Mouse (Mus musculus) gastrocnemius, postnatal 36 days (tissue): ENCODE measurements around the gene Cdv3. TPM values are rescaled to one million over a fixed set of nuclear protein-coding genes. Genes with fewer than 3 reads are reported as not detected.
"Not testable (repeated sequence)": the region's sequence is repeated elsewhere in the genome, so short reads cannot be mapped to it uniquely, and the experiment has no call there.

Experiments used
- DNase-seq, 2 experiments: peaks; one replicate each; pipeline ENCODE4 v3.0.0; 2022
- intact Hi-C: fragments of 180-260 bp; cut with DNase I; formaldehyde crosslinking; loops from one replicate; pipeline ENCODE4 v1.15.1; 2025
- total RNA-seq, 2 experiments: library from RNA; stranded (reverse); gene quantifications; 2 replicates each; pipeline ENCODE4 v1.2.3; 2021

Cdv3 gene
- total RNA-seq, 2 experiments from 2014 or later: 162 to 200 TPM

DNA sequence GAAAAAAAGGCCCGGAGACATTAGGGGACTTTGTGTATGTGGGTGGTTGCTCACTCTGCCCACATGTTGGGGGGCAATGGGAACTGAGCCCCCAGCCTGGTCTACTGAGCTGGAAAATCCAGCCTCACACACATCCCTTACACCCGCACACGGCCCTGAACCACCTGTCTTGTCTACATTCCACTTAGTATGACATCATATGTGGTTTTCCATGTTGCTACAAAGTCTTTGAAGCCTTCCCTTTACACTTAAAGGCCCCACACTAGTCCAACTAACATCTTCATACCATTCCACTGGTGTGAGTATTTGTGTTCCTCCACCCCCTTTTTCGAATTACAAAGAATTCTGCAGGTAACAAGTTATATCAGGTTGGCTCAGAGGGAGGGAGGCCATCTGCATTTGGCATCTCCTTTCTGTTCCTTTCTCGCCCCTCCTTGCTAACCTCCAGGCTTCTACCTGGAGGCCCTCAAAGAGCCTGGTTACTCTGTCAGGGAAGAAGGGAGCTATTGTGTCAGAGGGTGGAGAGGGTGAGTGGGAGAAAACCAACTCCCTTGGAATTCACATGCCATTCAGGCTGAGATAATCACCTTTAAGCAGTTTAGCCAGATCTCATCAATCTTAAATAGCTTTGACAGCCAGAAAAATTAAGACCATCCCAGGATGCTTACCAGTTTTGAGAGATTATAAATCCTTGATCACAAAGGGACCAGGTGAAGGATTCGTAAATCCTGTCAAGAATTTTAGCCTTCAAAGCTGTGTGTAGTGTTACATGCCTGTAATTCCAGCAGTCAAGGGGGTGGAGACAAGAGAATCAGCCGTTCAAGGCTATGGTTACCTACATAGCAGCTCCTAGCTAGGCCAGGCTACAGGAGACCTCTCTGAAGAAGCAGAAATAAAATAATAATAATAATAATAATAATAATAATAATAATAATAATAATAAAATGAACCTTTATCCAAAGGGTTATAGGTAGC lies 11.0 kb upstream of the Cdv3 start:
- intact Hi-C loops: no loop called here
- DNase-seq: no peak

GRCm38 (mm10) chr9:103372271-103373010 lies 6.8 kb upstream of the Cdv3 start:
- peak in 1 of 2 experiments; percentile 21 for DNase-seq
- intact Hi-C loops: no loop called here

DNA sequence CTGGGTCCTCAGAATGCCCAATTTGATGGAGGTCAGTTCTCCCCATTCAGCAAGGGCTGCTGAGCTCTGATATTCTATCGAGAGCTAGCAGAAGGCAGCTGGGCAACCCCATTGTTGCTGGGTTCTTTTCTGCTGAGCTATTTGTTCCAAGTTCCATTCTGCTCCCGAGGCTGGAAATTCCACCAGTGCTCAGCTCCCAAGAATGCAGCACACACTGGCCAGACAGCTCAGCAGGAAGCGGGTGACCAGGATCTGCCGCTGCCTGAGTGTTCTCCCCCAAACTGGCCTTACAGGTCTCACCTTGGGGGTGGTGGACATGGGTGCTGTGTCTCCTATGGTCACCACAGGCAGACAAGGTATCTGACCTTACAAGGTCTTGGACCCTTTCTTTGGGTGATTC lies 4.3 kb upstream of the Cdv3 start:
- intact Hi-C loops: loop anchor here (5.0 kb wide), 1 partner anchor 57 kb away; no protein-coding TSS in a partner anchor
- no peak for DNase-seq

DNA sequence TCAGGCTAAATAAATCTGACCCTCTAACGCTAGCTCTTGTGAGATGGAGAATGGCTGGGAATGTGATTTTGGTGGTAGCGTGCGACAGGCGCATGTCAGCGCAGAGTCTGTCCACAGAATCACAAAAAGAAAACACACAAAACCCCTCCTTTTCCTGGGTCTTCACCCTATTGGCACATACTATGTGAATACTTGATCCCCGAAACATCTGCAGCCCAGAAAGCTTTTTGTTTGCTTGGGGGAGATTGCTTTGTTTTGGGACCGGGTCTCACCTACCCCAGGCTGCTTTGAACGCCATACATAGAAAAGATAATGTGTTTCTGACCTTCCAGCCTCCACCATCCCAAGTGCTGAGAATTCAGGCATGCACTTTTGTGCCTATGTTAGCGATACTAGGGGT lies 716 bp upstream of the Cdv3 start:
- DNase-seq: no peak
- intact Hi-C loops: loop anchor here (5.0 kb wide), 1 partner anchor 61 kb away; no protein-coding TSS in a partner anchor

GRCm38 (mm10) chr9:103364601-103365289 lies 895 bp downstream of the Cdv3 start:
- intact Hi-C loops: loop anchor here (2.0 to 5.0 kb wide), 3 partner anchors 34 to 63 kb away; no protein-coding TSS in a partner anchor
- peak in 1 of 2 experiments; percentile 43 for DNase-seq

DNA sequence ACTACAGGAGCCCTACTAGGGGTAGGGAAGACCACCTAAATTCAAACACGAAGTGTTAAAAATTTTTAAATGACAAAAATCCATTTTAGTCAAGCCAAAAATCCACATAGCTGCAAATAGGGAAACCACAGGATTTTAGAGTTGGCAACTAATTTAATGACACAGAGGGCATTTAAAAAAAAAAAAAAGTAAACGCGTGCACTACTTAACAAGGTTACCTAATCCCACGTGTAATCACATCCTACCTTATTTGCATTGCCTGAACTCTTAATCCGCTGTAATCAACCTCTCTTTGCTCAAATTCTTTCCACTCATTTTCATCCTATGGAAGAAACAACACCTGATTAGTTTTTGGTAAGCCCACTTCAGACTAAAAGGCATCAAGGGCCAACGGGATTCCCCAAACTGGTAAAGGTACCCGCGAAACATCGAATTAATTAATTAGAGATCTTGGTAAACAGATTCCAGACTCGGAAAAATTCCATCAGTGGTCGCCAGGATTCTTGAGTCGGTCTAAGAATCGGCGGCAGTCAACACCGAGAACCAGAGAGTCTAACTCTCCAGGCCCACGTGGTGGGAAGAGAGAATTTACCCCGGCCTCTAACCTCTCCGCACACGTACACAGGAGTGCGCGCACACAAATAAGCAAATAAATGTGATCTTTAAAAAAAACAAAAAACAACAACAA lies 1.8 kb downstream of the Cdv3 start:
- no peak for DNase-seq

GRCm38 (mm10) chr9:103363088-103363487 lies 2.6 kb downstream of the Cdv3 start:
- intact Hi-C loops: loop anchor here (5.0 kb wide), 1 partner anchor 46 kb away; no protein-coding TSS in a partner anchor
- no peak for DNase-seq

More for the DNA sequence above, 1.8 kb downstream of the Cdv3 start:
- intact Hi-C loops: loop anchor here (2.0 to 5.0 kb wide), 2 partner anchors 35 to 47 kb away; no protein-coding TSS in a partner anchor

- intact Hi-C loops: loop anchor here (5.0 kb wide), 1 partner anchor 43 kb away; no protein-coding TSS in a partner anchor
- no peak for DNase-seq
Measured at GRCm38 (mm10) chr9:103360642-103361041, 5.0 kb downstream of the Cdv3 start.

DNA sequence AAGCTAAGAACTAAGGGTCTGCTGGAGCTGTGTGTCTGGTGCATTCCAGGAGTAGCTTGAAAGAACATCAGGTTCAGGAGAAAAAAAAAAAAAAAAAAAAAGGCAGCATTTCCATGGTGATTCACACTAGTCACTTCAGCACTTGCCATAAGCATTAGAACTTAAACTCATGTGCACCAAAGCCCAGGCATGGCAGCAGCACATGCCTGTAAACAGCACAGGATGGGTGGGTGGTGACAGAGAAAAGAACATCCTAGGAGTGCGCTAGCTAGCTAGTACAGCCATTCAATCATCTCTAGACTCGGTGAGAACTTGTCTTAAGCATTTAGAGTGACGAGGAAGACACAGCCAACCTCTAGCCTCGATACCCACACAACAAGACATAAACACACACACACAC lies 7.1 kb downstream of the Cdv3 start:
- intact Hi-C loops: no loop called here
- no peak for DNase-seq

DNA sequence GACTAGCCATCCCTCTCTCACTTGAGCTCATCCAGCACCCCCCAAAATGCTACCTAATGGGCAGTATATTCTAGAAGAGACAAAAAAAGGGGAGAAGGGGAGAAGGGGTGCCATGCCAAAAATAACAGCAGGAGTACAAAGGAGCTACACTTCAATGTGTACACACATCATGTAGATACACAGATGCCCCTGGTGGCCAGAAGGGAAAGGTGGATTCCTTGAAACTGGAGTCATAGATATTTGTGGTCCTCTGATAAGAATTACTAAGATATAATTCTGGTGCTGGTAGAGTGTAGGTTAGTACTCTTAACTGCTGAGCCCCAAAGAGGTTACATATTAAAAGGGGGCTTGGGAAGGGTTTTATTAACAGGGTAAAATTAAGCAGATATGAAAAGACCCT lies 7.7 kb downstream of the Cdv3 start:
- intact Hi-C loops: no loop called here
- no peak for DNase-seq

DNA sequence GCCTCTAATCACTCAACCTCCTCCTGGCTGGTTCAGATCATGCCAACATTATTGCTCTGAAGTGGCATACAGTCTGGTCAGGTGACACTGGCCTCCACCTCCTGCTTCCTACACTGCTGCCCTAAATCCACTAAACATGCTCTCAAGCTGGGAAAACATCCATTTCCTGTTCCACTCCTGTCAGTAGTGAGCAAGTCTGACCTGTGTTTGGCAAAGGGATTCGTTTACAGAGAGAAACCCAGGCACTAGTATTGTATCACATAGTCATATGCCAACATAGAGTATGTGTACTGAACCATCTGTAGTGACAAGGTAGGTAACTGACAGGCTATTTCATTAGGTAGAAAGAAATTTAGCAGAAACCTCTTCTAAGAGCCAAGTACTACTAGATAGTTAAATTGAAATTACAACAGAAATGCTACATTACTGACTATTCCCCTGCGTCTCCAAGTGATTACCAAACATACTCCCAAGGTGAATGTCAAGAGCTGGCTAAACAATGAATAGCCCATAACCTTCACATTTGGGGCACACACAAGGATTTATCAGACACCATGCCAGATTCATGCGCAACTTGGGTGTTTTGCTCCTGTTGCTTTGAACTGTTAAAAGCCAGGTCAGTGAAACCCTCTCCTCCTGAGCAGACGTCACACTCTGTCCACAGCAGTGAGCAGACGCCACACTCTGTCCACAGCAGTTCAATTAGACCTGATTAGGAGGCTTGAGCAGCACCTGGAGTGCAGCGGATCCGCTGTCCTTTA lies 12.0 kb downstream of the Cdv3 start:
- intact Hi-C loops, DNase-seq: not testable (repeated sequence)

DNA sequence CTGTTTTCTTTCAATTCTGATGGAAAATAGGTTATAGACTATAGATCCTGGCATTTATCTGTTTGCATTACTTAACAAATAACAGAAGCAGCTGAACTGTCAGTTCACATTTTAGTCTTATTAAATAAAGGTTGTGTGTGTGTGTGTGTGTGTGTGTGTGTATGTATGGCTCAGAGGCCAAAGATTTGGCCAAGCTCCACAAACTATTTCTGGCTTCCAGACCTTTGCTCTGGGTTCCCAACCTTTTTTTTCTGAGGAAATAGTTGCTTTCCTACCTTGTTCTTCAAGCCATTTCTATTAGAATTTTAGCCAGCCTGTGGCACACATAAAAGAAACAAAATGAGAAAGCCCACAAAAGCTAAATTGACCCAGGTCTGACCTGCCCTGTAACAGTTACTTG lies 16.8 kb downstream of the Cdv3 start:
- DNase-seq: no peak
- intact Hi-C loops: no loop called here

GRCm38 (mm10) chr9:103347996-103348490 lies 17.6 kb downstream of the Cdv3 start:
- intact Hi-C loops: no loop called here

DNA sequence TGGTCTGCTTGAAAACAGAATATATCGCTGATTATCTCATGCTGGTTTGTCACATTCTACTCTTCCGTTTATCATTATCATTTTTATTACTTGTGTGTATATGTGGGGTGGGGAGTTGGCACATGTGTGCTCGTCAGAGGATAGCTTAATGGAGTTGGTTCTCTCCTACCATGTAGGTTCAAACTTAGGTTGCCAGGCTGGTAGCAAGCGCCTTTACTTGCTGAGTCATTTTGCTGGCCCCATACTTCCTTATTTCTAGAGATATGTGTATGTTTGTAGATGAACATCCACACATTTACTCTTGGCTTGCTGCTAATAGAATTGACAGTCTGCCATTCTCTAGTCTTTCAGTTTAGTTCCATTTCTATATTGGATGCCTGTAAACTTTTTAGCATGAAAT lies 18.6 kb downstream of the Cdv3 start:
- DNase-seq: no peak
- intact Hi-C loops: no loop called here

More at GRCm38 (mm10) chr9:103347996-103348490, 17.6 kb downstream of the Cdv3 start:
- DNase-seq: no peak

DNA sequence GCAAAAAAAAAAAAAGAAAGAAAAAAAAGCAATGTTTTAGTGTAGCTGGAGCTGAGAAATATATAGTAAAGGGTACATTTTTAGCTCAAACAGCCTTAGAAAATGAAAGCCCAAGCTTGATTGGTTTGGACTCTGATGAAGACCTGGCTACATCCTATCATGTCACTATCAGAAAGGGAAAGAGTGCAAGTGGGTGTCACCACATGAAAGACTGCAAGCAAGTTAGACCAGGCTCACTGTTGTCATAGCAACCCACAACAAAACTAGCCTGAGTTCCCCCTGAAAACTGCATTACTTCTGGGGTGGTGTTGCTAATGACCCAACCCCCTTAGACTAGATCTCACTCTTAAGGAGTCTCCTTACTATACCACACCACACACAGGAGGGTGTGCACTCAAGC lies 28.7 kb downstream of the Cdv3 start:
- no peak for DNase-seq
- intact Hi-C loops: no loop called here

DNA sequence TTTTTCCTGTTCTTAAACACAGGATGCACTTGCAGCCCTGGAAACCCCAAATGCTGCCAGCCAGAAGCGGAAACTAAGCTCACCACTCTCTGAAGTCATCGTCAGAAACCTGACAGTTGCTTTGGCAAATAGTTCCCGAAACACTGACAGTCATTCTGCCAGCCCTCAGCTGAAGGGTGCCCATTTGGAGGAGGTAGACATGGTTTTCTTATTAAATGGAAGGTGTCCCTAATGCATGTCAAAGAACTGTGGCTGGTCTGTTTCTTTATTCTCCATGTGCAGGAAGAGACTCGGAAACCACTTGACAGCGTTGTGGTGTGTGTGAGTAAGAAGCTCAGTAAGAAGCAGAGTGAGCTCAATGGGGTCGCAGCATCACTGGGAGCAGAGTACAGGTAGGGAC lies 33.0 kb downstream of the Cdv3 start:
- no peak for DNase-seq
- intact Hi-C loops: no loop called here

- no peak for DNase-seq
- intact Hi-C loops: no loop called here
Measured at GRCm38 (mm10) chr9:103326449-103326848, 39.2 kb downstream of the Cdv3 start.

GRCm38 (mm10) chr9:103324678-103325077 lies 41.0 kb downstream of the Cdv3 start:
- intact Hi-C loops: no loop called here
- DNase-seq: no peak

DNA sequence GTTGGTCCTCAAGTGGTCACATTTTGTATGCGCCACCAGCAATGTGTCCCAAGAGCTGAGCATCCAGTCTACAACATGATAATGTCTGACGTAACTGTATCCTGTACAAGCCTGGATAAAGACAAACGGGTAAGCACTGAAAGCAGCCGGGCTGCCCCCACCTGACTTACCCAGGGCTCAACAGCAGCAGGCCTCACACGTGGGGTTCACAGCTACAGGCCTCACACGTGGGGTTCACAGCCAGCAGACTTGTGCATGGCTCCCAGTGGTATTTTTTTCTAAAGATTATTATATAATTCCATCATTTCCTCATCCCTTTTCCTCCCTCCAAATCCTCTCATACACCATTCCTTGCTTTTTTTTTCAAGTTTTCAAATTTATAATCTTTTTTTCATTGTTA lies 55.8 kb downstream of the Cdv3 start:
- intact Hi-C loops: no loop called here
- DNase-seq: no peak
